Mouse (Mus musculus) limb, embryonic 15.5 days (tissue): ENCODE measurements around the gene Cachd1. TPM values are rescaled to one million over a fixed set of nuclear protein-coding genes. Genes with fewer than 3 reads are reported as not detected.

Source experiments
- ATAC-seq: fragments of 200-750 bp; cut with Nextera tagmentation; 2 replicates; pipeline ENCODE4 v1.8.0; 2017; ENCODE audit warnings: low read depth, moderate TSS enrichment; ENCODE audit not compliant: insufficient number of reproducible peaks, low FRiP score, low TSS enrichment
- H3K27ac ChIP-seq: fragments of 300-500 bp; sonication (generic); 2 replicates; pipeline ENCODE4 v1.5.1; 2015; ENCODE audit warnings: moderate library complexity, mild to moderate bottlenecking, inconsistent platforms
- H3K27me3 ChIP-seq: fragments of 300-500 bp; sonication (generic); 2 replicates; pipeline ENCODE4 v1.6.1; 2015; ENCODE audit warnings: inconsistent platforms
- H3K36me3 ChIP-seq: fragments of 300-500 bp; sonication (generic); 2 replicates; pipeline ENCODE4 v1.6.1; 2015; ENCODE audit warnings: inconsistent platforms
- H3K4me1 ChIP-seq: fragments of 300-500 bp; sonication (generic); 2 replicates; pipeline ENCODE4 v1.6.1; 2015; ENCODE audit warnings: inconsistent platforms
- H3K4me2 ChIP-seq: fragments of 300-500 bp; sonication (generic); 2 replicates; pipeline ENCODE4 v1.6.1; 2015; ENCODE audit warnings: mild to moderate bottlenecking, inconsistent platforms
- H3K4me3 ChIP-seq: fragments of 300-500 bp; sonication (generic); 2 replicates; pipeline ENCODE4 v1.5.1; 2015; ENCODE audit warnings: mild to moderate bottlenecking, inconsistent platforms
- H3K9ac ChIP-seq: fragments of 300-500 bp; sonication (generic); 2 replicates; pipeline ENCODE4 v1.6.1; 2015; ENCODE audit warnings: inconsistent platforms
- H3K9me3 ChIP-seq: fragments of 300-500 bp; sonication (generic); 2 replicates; pipeline ENCODE4 v1.6.1; 2016; ENCODE audit warnings: inconsistent platforms
- WGBS: fragments of 180-500 bp; shearing (Covaris S2); methylation state at CpG from one replicate; pipeline ENCODE4 v1.1.7; 2015; 5-methylcytosine and 5-hydroxymethylcytosine counted together
- polyA plus RNA-seq: library from polyadenylated mRNA; unstranded; fragments of >200 nt; fragmentation: Nextera tagmentation; extraction: Ambion mirVana; gene quantifications from 2 replicates; pipeline ENCODE4 v1.2.1, GENCODE M21; 2015

Gene Cachd1
- polyA plus RNA-seq, 1 experiment from 2014 or later = 31.7 TPM

GRCm38 (mm10) chr4:100943689-100944088 lies 167.2 kb downstream of the Cachd1 start:
- 0 out of 2 replicates have a peak, but pooled peaks cover under 1% of the 10 kb centered on the region for H3K36me3 ChIP-seq
- peaks cover 26% of the 10 kb centered on the region for H3K4me1 ChIP-seq
- H3K4me3 ChIP-seq = no peak overlapping the region
- ATAC-seq = no peak
- no peak overlapping the region for H3K9ac ChIP-seq
- 30% methylated on average over 7 of the region's 7 CpGs for WGBS
- H3K27me3 ChIP-seq = no peaks in the 10 kb centered on the region
- H3K27ac ChIP-seq = peak overlapping the region; percentile 40; the same call in 1 of the 2 replicates
- H3K4me2 ChIP-seq = no peak overlapping the region
- no peaks in the 10 kb centered on the region for H3K9me3 ChIP-seq

GRCm38 (mm10) chr4:100944276-100944675 lies 167.8 kb downstream of the Cachd1 start:
- no peaks in the 10 kb centered on the region for H3K36me3 ChIP-seq
- 0 out of 2 replicates have a peak overlapping the region, but pooled peaks have one; percentile 11 for H3K27ac ChIP-seq
- H3K27me3 ChIP-seq = no peaks in the 10 kb centered on the region
- WGBS = 41% methylated on average over 3 of the region's 3 CpGs
- H3K9ac ChIP-seq = no peak overlapping the region
- ATAC-seq = no peak
- H3K9me3 ChIP-seq = no peaks in the 10 kb centered on the region
- no peak overlapping the region for H3K4me2 ChIP-seq
- no peak overlapping the region for H3K4me3 ChIP-seq
- peaks cover 32% of the 10 kb centered on the region for H3K4me1 ChIP-seq

- peaks cover 40% of the 10 kb centered on the region for H3K4me1 ChIP-seq
- H3K27ac ChIP-seq = no peak overlapping the region
- ATAC-seq = no peak
- H3K4me3 ChIP-seq = no peak overlapping the region
- no peaks in the 10 kb centered on the region for H3K9me3 ChIP-seq
- H3K36me3 ChIP-seq = no peaks in the 10 kb centered on the region
- H3K4me2 ChIP-seq = no peak overlapping the region
- no peak overlapping the region for H3K9ac ChIP-seq
- H3K27me3 ChIP-seq = no peaks in the 10 kb centered on the region
- 70% methylated on average over 13 of the region's 13 CpGs for WGBS
Measured at GRCm38 (mm10) chr4:100945171-100945899, 168.9 kb downstream of the Cachd1 start.

- H3K9me3 ChIP-seq = no peaks in the 10 kb centered on the region
- no peak overlapping the region for H3K4me2 ChIP-seq
- WGBS = 43% methylated on average over 17 of the region's 17 CpGs
- no peaks in the 10 kb centered on the region for H3K27me3 ChIP-seq
- no peak for ATAC-seq
- H3K27ac ChIP-seq = peak overlapping the region; percentile 71
- no peak overlapping the region for H3K4me3 ChIP-seq
- H3K4me1 ChIP-seq = peaks cover 37% of the 10 kb centered on the region
- H3K36me3 ChIP-seq = peaks cover 13% of the 10 kb centered on the region
- H3K9ac ChIP-seq = no peak overlapping the region
Measured at GRCm38 (mm10) chr4:100948494-100949425, 172.3 kb downstream of the Cachd1 start.

- Histone ChIP-seq H3K9ac (no peak overlapping the region), H3K4me1 (peaks cover 22% of the 10 kb centered on the region), H3K4me2 (no peak overlapping the region), H3K27me3 (no peaks in the 10 kb centered on the region), H3K4me3 (no peak overlapping the region), H3K9me3 (no peaks in the 10 kb centered on the region), H3K36me3 (peaks cover 23% of the 10 kb centered on the region), H3K27ac (peak overlapping the region; percentile 47; the same call in 1 of the 2 replicates)
- WGBS = 78% methylated on average over 5 of the region's 5 CpGs
- no peak; the same call in 1 of the 2 replicates for ATAC-seq
Measured at GRCm38 (mm10) chr4:100950316-100950715, 173.8 kb downstream of the Cachd1 start.

GRCm38 (mm10) chr4:100951876-100952275 lies 175.4 kb downstream of the Cachd1 start:
- Histone ChIP-seq H3K9ac (no peak overlapping the region), H3K27me3 (no peaks in the 10 kb centered on the region), H3K4me1 (peaks cover 20% of the 10 kb centered on the region), H3K4me2 (no peak overlapping the region), H3K4me3 (no peak overlapping the region), H3K27ac (no peak overlapping the region), H3K9me3 (no peaks in the 10 kb centered on the region), H3K36me3 (peaks cover 29% of the 10 kb centered on the region)
- ATAC-seq = no peak
- WGBS = 92% methylated on average over 8 of the region's 8 CpGs

GRCm38 (mm10) chr4:100963341-100963740 lies 186.9 kb downstream of the Cachd1 start:
- 50% methylated on average over 1 of the region's 1 CpGs for WGBS
- no peak overlapping the region for H3K4me2 ChIP-seq
- peaks cover 45% of the 10 kb centered on the region for H3K36me3 ChIP-seq
- no peaks in the 10 kb centered on the region for H3K27me3 ChIP-seq
- H3K4me1 ChIP-seq = peaks cover 22% of the 10 kb centered on the region
- H3K27ac ChIP-seq = no peak overlapping the region
- no peak for ATAC-seq
- H3K9me3 ChIP-seq = no peaks in the 10 kb centered on the region
- no peak overlapping the region for H3K9ac ChIP-seq
- H3K4me3 ChIP-seq = no peak overlapping the region

- Histone ChIP-seq H3K4me1 (peaks cover 22% of the 10 kb centered on the region), H3K4me2 (no peak overlapping the region), H3K27ac (peak overlapping the region; percentile 47; the same call in 1 of the 2 replicates), H3K36me3 (peaks cover 45% of the 10 kb centered on the region), H3K9ac (no peak overlapping the region), H3K27me3 (no peaks in the 10 kb centered on the region), H3K9me3 (no peaks in the 10 kb centered on the region), H3K4me3 (no peak overlapping the region)
- no peak for ATAC-seq
- WGBS = 44% methylated on average over 8 of the region's 8 CpGs
Measured at GRCm38 (mm10) chr4:100963796-100964195, 187.3 kb downstream of the Cachd1 start.

GRCm38 (mm10) chr4:100967703-100968392 lies 191.4 kb downstream of the Cachd1 start:
- no peaks in the 10 kb centered on the region for H3K9me3 ChIP-seq
- H3K27me3 ChIP-seq = no peaks in the 10 kb centered on the region
- 0 out of 2 replicates have a peak overlapping the region, but pooled peaks have one; percentile 5 for H3K4me2 ChIP-seq
- peaks cover 25% of the 10 kb centered on the region for H3K4me1 ChIP-seq
- H3K27ac ChIP-seq = peak overlapping the region; percentile 81
- H3K36me3 ChIP-seq = peaks cover 30% of the 10 kb centered on the region
- WGBS = 32% methylated on average over 19 of the region's 19 CpGs
- no peak overlapping the region for H3K4me3 ChIP-seq
- no peak overlapping the region for H3K9ac ChIP-seq
- peak; percentile 80 for ATAC-seq

GRCm38 (mm10) chr4:100973641-100974454 lies 197.4 kb downstream of the Cachd1 start:
- H3K9ac ChIP-seq = no peak overlapping the region
- ATAC-seq = no peak
- H3K9me3 ChIP-seq = no peaks in the 10 kb centered on the region
- 85% methylated on average over 16 of the region's 16 CpGs for WGBS
- H3K4me3 ChIP-seq = no peak overlapping the region
- H3K27me3 ChIP-seq = no peaks in the 10 kb centered on the region
- H3K27ac ChIP-seq = no peak overlapping the region
- no peak overlapping the region for H3K4me2 ChIP-seq
- peaks cover 3% of the 10 kb centered on the region for H3K4me1 ChIP-seq
- H3K36me3 ChIP-seq = peaks cover 66% of the 10 kb centered on the region
